Mouse (Mus musculus) heart, postnatal 0 days (tissue): ENCODE data around the gene Gm20489.

Source experiments
- CTCF ChIP-seq: IDR thresholded peaks from 2 replicates; pipeline ENCODE4 v1.5.1; 2016; ENCODE audit warnings: antibody characterized with exemption, control low read depth, low read depth
- EP300 ChIP-seq: IDR thresholded peaks from 2 replicates; pipeline ENCODE4 v1.6.1; 2016; ENCODE audit warnings: antibody characterized with exemption, low read depth

DNA sequence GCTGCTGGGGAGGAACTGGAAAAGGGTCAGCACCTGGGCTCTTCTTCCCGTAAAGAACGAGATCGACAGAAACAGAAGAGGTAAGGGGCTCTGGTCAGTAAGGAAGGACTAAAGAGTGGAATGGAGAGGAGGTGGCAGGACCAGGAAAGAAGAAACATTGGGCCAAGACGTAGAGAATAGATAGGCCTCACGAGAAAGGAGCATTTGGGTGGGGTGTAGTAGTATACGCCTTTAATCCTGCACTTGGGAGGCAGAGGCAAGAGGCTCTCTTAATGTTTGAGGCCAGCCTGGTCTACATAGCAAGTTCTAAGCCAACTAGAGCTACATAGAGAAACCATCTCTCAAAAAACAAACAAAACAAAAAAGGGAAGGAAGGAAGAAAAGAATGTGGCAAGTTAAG lies 19.6 kb upstream of the Gm20489 start:
- TF ChIP-seq EP300: no peak
- no peak for TF ChIP-seq CTCF
